Mouse (Mus musculus) erythroblast, embryonic 14.5 days (primary cell): Measurements from ENCODE around the gene Ccm2.

Experiments
- GATA1 ChIP-seq: IDR thresholded peaks from 2 replicates; pipeline ENCODE4 v1.6.1; 2012; ENCODE audit warnings: low read length, inconsistent platforms, mixed read lengths
- TAL1 ChIP-seq: IDR thresholded peaks from 3 replicates; pipeline ENCODE4 v1.6.1; 2012; ENCODE audit warnings: low read length, inconsistent platforms, mixed read lengths

- TF ChIP-seq TAL1, result no peak
- no peak for TF ChIP-seq GATA1
Observed at GRCm38 (mm10) chr11:6581560-6581959, 34.9 kb downstream of the Ccm2 start.
